Mouse (Mus musculus) gastrocnemius, adult 2 months (tissue): ENCODE results near the gene Frmd4a. TPM values are rescaled to one million over a fixed set of nuclear protein-coding genes. Genes with fewer than 3 reads are reported as not detected.

Source experiments
- DNase-seq: peaks from one replicate; pipeline ENCODE4 v3.0.0; 2022
- H3K27ac ChIP-seq: fragments of 200-600 bp; 2 replicates; pipeline ENCODE4 v1.8.1; 2022; ENCODE audit warnings: mild to moderate bottlenecking
- H3K4me3 ChIP-seq: fragments of 200-600 bp; 2 replicates; pipeline ENCODE4 v1.8.1; 2022; ENCODE audit warnings: mild to moderate bottlenecking, moderate library complexity
- CTCF ChIP-seq: fragments of 200-600 bp; IDR thresholded peaks from 2 replicates; pipeline ENCODE4 v1.8.1; 2022; ENCODE audit warnings: antibody characterized with exemption, mild to moderate bottlenecking, moderate library complexity
- intact Hi-C: fragments of 180-260 bp; cut with DNase I; formaldehyde crosslinking; loops from one replicate; pipeline ENCODE4 v1.15.1; 2025
- total RNA-seq, 2 experiments: library from RNA; stranded (reverse); gene quantifications; 2 replicates each; pipeline ENCODE4 v1.2.3; 2021

Gene Frmd4a
- total RNA-seq, 2 experiments from 2014 or later, result 2.4 to 4.2 TPM

GRCm38 (mm10) chr2:4494478-4494877 is 477.0 kb downstream of the Frmd4a start:
- Histone ChIP-seq H3K27ac (no peak overlapping the region), H3K4me3 (no peak overlapping the region)
- no peak for TF ChIP-seq CTCF
- intact Hi-C loops, result loop anchor here (10.0 kb wide), 1 partner anchor 950 kb away; no protein-coding TSS in a partner anchor
- DNase-seq, result no peak

GRCm38 (mm10) chr2:4499257-4499656 is 481.7 kb downstream of the Frmd4a start:
- DNase-seq, result peak; percentile 68
- Histone ChIP-seq H3K27ac (no peak overlapping the region), H3K4me3 (peak overlapping the region; percentile 45)
- intact Hi-C loops, result loop anchor here (2.0 to 10.0 kb wide), 3 partner anchors 153 to 954 kb away; partner anchors contain the start of gene Prpf18
- peak; percentile 68 for TF ChIP-seq CTCF

GRCm38 (mm10) chr2:4499916-4500315 is 482.4 kb downstream of the Frmd4a start:
- TF ChIP-seq CTCF, result no peak
- DNase-seq, result no peak
- Histone ChIP-seq H3K27ac (no peak overlapping the region), H3K4me3 (peak overlapping the region; percentile 45)
- intact Hi-C loops, result loop anchor here (2.0 to 10.0 kb wide), 5 partner anchors 55 to 955 kb away; partner anchors contain the start of gene Prpf18

- no peak for TF ChIP-seq CTCF
- no peak for DNase-seq
- peak overlapping the region; percentile 44 for H3K27ac ChIP-seq
- intact Hi-C loops, result loop anchor here (10.0 kb wide), 2 partner anchors 53 to 133 kb away; no protein-coding TSS in a partner anchor
- H3K4me3 ChIP-seq, result peak overlapping the region; percentile 17; the same call in 1 of the 2 replicates
Observed at GRCm38 (mm10) chr2:4501257-4502027, 483.9 kb downstream of the Frmd4a start.

GRCm38 (mm10) chr2:4504413-4504812 is 486.9 kb downstream of the Frmd4a start:
- H3K27ac ChIP-seq, result peak overlapping the region; percentile 32
- TF ChIP-seq CTCF, result no peak

GRCm38 (mm10) chr2:4505695-4506094 is 488.2 kb downstream of the Frmd4a start:
- H3K4me3 ChIP-seq, result no peak overlapping the region
- intact Hi-C loops, result loop anchor here (10.0 kb wide), 2 partner anchors 49 to 129 kb away; no protein-coding TSS in a partner anchor
- no peak overlapping the region for H3K27ac ChIP-seq
- TF ChIP-seq CTCF, result no peak
- DNase-seq, result no peak

More at GRCm38 (mm10) chr2:4504413-4504812, 486.9 kb downstream of the Frmd4a start:
- H3K4me3 ChIP-seq, result no peak overlapping the region
- intact Hi-C loops, result loop anchor here (10.0 kb wide), 2 partner anchors 50 to 130 kb away; no protein-coding TSS in a partner anchor
- peak; percentile 57 for DNase-seq

- no peak overlapping the region for H3K4me3 ChIP-seq
- H3K27ac ChIP-seq, result no peak overlapping the region
- no peak for DNase-seq
- intact Hi-C loops, result loop anchor here (10.0 kb wide), 2 partner anchors 48 to 128 kb away; no protein-coding TSS in a partner anchor
- TF ChIP-seq CTCF, result no peak
Observed at GRCm38 (mm10) chr2:4506659-4507058, 489.1 kb downstream of the Frmd4a start.

- H3K27ac ChIP-seq, result no peak overlapping the region
- no peak for DNase-seq
- intact Hi-C loops, result loop anchor here (10.0 kb wide), 2 partner anchors 47 to 127 kb away; no protein-coding TSS in a partner anchor
- H3K4me3 ChIP-seq, result no peak overlapping the region
- no peak for TF ChIP-seq CTCF
Observed at GRCm38 (mm10) chr2:4507887-4508615, 490.5 kb downstream of the Frmd4a start.

- no peak overlapping the region for H3K27ac ChIP-seq
- intact Hi-C loops, result loop anchor here (10.0 kb wide), 2 partner anchors 46 to 126 kb away; no protein-coding TSS in a partner anchor
- no peak for DNase-seq
- no peak for TF ChIP-seq CTCF
- no peak overlapping the region for H3K4me3 ChIP-seq
Observed at GRCm38 (mm10) chr2:4508959-4509615, 491.6 kb downstream of the Frmd4a start.

GRCm38 (mm10) chr2:4509739-4510138 is 492.2 kb downstream of the Frmd4a start:
- intact Hi-C loops, result loop anchor here (10.0 kb wide), 2 partner anchors 45 to 125 kb away; no protein-coding TSS in a partner anchor
- no peak overlapping the region for H3K4me3 ChIP-seq
- no peak overlapping the region for H3K27ac ChIP-seq
- TF ChIP-seq CTCF, result no peak
- DNase-seq, result no peak

GRCm38 (mm10) chr2:4510208-4511079 is 492.9 kb downstream of the Frmd4a start:
- no peak for DNase-seq
- no peak overlapping the region for H3K4me3 ChIP-seq
- H3K27ac ChIP-seq, result no peak overlapping the region
- intact Hi-C loops, result no loop called here
- no peak for TF ChIP-seq CTCF
